Mouse (Mus musculus) cerebral cortex, adult 2 months (tissue): ENCODE measurements around the gene Adamts7.

Experiments
- WGBS: fragments of 180-500 bp; shearing (Covaris S2); methylation state at CpG from one replicate; pipeline ENCODE4 v1.1.7; 2018; 5-methylcytosine and 5-hydroxymethylcytosine counted together

The Adamts7 gene

DNA sequence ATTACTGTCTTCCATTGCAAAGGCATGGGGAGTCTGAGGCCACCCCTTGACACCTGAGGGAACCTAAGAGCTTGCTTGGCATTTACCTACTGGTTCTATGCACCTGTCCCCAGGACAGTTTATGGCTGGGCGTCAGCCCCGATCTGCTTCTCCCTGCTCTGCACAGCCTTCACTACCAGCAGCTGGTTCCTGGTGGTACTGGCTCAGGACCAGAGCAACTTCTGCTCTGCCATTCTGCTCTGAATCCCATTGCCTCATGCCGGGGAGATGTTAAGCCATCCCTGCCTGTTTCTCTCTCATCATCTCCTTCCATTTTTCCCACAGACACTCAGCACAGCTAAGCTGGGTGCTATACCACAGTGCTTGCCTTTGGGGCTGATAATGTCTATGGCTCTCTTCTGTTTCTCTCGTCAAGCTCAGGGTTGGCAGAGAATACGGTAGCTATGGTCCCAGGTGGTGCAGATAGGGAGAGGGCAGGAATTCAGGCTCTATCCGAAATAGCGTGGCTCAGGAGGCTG lies 35.1 kb downstream of the Adamts7 start:
- WGBS, result 61% methylated on average over 7 of the region's 7 CpGs

DNA sequence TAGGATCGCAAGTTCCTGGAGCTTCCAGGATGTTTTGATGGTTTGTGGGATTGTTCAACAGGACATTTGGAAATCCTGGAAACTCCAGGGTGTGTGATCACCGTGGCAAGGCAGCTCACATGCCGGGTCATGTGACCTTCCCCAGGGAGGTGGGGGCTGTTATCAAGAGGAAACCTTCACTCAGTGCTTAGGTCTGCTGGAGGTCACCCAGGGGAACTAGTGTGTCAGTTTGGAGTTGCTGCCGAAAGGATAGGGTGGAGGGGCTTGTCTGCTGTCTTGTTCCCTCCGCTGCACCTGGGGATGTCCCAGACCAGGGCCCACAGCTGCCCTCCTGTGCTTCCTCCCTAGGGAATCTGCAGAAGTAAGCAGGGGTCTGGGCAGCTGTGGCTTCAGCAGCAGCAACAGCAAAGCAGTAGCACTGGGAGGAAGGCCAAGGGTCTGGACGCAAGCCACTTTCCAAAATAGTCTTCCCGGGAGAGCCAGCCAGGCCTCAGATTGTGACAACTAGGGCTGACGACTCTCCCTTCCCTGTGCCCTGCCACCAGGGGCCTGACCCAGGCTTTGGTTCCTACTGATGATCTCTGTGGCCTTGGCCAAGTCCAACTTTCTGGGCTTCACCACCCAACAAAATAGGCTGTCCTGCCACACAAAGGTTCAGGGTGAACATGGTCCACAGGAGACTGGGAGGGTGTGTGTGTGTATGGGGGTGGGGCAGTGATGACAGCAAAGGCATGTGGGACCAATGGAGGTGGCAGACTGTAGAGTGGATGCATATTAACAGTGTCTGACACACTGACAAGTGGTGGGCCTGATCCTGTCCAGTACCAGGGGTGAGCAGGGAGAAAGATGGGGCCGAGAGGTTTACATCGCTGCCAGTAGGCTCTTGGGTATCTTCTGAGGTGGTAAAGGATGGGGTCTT lies 35.9 kb downstream of the Adamts7 start:
- 55% methylated on average over 10 of the region's 10 CpGs for WGBS

DNA sequence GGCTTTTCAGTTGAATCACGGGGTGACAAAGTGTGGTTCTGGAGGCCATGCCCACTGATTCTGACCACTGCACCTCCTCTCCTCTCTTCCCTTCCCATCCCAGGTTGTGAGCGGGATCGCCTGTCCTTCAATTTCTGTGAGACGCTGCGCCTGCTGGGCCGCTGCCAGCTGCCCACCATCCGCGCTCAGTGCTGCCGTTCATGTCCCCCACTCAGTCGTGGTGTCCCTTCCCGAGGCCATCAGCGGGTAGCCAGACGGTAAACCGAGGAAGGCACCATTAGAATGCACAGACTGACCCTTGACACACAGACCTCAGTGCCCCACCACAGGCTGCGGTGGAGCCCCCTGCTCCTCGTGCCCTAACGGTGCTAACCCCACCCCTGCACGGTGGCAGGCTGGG lies 36.7 kb downstream of the Adamts7 start:
- WGBS, result 91% methylated on average over 18 of the region's 18 CpGs

DNA sequence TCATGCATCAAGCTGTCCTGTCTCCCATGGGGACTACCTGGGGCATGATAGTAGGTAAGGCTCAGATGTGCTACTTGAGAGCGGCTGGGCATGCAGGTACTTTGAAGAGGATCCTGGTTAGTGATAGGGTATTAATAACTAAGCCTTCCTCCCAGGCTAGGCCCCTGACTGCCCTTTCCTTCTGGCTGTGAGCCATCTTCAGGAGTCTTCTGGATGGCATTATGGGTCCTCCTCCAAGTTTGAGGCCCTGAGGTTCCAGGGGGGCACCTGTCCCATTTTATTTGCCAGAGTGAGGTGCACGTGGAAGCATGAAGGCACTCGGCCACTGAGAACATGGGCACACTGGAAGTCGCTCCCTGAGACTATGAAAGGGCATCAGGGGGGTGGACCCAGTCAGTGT lies 37.6 kb downstream of the Adamts7 start:
- 97% methylated on average over 4 of the region's 4 CpGs for WGBS

DNA sequence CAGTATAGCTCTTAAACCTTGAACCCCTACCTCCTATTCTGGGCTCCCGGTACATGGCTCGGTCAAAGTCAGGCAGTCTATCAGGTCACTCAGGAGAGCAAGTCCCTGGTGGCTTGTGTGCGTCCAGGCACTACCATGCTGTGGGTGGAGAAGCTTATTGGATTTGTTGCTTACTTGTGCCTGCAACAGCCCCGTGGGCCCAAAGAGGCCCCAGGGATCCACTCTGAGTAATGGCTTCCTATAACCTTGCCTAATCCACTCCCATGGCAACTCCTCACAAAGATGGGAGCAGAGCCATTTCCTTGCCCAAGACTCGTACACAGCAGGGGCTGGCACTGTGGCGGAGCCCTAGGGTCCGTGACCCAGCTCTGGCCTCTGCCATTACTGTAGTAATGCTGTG lies 38.2 kb downstream of the Adamts7 start:
- 95% methylated on average over 7 of the region's 7 CpGs for WGBS

DNA sequence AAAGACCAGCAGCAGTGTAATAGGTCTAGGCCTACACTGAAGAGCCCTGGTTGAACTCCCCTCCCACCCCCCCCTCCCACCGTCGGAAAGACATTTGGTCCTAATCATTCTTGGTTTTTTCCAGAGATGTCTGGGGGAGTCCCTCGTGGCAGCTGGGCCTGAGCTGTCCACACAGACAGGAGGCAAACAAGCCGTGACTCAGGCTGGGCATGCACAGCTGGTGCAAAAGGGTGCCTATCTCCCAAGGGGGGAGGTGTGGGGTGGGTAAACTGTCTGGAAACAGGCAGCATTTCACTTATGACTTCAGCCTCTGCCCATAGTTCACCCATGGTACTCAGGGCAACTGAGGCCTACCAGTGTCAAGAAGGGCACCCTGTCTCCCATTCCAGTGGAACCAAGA lies 38.7 kb downstream of the Adamts7 start:
- 55% methylated on average over 4 of the region's 4 CpGs for WGBS

DNA sequence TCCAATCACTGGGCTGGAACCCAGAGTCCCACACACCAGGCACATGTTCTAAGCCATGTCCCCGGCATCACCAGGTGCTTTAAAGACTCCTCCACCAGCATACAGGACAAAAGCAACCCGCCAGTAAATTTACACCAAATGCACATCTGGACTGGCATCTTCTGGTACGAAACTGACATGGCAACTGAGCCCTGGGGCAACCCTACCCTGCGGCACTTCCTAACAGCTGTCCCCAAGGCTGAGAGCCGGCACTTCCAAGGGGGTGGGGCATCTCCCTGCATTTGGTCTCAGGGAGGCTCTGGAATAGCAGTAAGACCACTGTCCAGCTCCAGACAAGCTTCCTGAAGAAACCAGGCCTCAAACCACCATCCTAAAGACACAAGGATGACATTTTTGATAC lies 40.4 kb downstream of the Adamts7 start:
- 84% methylated on average over 5 of the region's 5 CpGs for WGBS

DNA sequence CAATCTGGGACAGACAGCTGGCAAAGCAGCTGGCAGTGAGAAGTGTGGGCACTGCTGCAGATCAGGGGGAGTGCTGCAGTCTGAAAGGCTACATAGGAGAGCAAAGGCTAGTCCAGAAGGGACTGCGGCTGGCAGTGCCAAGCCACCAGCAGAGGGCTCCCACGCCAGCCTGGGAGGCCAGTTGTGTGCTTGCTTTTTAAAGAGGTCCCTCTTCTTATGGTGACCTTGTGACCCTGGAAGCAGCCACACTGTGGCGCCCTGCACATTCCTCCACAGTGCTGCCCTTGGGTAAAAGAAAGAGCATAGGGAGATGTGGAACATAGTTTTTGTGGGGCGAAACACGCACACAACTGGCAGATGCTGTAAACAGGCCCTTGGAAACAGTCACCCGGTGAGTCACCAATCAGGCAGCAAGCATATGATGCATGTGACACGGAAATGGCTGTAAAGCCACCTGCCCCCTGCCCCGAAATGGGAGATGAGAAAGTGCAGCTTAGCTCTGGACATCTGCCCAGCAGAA lies 41.6 kb downstream of the Adamts7 start:
- WGBS, result 55% methylated on average over 8 of the region's 8 CpGs

DNA sequence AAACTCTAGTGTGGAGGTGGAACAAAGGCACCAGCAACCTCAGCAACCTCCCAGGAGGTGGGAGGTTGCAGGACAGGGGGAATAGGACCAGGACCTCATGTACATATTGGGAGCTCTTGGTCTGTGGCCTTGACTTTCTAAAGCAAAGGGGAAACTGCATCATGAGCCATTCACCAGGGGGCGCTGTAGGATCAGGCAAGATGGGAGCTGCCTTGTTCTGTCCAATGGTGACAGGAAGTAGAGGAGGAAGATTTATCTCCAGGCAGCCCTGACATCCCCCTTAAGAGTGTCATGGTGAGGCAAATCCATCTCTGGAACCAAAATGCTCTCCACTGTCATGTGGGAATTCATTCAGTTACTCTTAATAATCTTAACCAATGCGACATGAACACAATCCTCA lies 43.6 kb downstream of the Adamts7 start:
- WGBS, result 51% methylated on average over 2 of the region's 2 CpGs

DNA sequence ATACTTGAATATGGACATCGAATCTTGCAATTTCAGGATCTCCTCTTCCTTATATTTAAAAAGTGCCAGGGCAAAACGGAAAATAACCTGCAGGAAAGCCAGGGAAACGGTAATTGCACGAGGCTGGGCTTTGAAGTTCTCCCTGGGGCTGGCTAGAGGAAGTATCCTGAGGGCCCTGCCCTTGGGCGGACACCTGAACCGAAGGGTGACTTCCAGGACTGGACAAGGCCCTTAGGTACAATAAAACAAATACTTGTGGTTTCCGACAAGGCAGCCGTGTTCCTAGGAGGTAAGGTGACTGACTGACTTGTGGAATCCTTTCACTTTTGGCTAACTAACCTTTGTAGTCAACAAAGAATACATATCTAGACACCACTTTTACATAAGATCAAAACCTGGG lies 44.9 kb downstream of the Adamts7 start:
- 85% methylated on average over 8 of the region's 8 CpGs for WGBS

DNA sequence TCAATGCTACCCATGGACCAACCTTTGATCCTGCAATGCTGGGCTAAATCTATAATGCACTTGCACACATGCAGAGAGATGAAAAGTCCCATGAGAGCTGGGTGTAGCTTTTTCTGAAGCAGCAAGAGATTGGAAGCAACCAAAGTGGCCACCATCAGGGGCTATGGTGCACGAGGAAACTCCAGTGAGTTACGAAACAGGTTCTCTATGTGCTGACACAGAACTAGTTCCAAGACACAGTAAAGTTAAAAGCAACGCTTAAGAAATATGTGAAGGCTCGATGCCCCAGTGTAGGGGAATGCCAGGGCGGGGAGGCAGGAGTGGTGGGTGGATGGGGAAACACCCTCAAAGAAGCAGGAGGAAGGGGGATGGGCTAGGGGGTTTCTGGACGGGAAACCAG lies 45.8 kb downstream of the Adamts7 start:
- WGBS, result 82% methylated on average over 6 of the region's 6 CpGs

DNA sequence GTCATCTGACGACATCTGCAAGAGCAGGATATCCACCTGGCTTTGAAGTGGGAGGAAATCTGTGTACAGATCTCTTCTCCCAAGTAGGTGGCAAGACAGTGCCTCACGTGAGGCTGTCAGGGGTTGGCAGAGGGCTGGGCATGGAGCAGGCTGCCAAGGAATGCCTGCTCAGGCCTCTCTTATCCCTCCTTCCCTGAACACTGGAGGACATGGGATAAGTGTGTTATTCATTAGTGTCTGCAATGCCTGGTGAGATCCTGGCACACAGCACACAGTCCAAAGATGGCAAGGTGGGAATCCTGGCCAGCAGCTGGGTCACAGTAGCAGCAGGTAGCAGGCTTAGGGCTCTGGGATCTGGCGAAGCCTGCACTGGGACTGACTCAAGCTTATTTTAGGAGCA lies 50.3 kb downstream of the Adamts7 start:
- WGBS, result 70% methylated on average over 3 of the region's 3 CpGs

DNA sequence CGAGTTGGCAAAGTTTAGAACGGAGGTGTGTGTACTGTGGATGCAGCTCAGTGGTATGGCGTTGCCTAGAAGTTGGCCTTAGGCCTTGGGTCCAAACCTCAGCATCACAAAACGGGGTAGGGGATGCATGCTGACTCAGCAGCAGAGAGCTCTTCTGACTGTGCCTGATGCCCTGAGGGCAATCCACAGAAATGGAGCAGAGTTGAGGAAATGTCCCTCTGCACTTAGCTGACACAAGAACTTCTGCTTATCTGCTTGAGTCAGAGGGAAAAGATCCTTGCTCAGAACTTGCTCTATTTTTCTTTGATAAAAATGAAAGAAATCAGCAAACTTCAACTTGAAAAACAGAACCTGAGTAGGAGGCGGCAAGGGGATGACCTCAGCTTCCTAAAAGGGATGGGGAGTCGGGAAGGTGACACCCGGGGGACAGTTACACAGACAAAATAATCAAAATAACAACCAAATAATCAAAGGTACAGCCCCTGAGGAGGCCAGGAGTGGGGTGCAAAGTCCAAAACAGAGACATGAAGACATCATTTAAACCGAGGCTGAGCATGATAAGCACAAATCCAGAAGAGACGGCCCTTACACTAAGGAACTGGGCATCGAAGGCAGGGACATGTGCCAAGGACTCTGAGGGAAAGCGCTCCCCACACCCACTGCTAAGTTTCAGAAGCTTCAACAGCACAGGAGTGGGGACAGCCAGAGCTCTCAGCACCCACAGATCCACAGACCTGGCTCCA lies 53.6 kb downstream of the Adamts7 start:
- WGBS, result 64% methylated on average over 11 of the region's 11 CpGs

DNA sequence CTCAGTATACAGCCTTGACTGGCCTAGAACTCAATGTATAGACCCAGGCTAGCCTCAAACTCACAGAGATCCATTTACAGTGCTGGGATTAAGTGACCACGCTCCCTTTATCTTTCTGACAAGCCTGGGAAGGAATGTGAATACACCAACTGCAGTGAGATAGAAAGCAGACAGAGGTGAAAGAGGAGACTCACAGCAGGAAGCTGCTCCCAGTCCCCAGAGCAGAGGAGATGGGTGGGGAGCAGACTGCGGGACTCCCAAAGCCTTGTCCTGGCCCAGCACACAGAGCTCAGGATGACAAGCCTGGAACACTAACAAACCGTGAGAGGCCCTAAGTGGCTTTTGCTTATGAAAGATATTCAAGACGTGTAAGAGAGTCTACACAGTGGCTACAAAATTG lies 54.6 kb downstream of the Adamts7 start:
- WGBS, result 86% methylated on average over 4 of the region's 4 CpGs

DNA sequence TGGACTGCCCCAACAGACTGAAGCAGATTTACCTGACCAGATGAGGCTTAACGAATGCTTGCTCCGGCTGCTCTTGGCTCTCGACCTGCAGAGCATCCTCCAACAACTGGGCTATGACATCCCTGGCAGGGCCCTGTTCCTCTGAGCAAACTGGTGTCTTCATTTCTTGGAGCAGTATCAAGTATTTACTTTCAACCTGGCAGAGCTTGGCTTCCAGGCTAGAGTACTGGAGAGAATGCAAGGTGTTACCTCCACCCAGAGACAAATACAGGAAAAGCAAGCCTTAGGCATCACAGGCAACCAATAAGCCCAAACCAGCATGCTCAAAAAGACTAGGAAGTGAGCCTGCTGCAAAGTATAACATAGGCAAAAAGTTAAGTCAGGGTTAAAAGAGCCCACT lies 59.4 kb downstream of the Adamts7 start:
- 85% methylated on average over 3 of the region's 3 CpGs for WGBS

DNA sequence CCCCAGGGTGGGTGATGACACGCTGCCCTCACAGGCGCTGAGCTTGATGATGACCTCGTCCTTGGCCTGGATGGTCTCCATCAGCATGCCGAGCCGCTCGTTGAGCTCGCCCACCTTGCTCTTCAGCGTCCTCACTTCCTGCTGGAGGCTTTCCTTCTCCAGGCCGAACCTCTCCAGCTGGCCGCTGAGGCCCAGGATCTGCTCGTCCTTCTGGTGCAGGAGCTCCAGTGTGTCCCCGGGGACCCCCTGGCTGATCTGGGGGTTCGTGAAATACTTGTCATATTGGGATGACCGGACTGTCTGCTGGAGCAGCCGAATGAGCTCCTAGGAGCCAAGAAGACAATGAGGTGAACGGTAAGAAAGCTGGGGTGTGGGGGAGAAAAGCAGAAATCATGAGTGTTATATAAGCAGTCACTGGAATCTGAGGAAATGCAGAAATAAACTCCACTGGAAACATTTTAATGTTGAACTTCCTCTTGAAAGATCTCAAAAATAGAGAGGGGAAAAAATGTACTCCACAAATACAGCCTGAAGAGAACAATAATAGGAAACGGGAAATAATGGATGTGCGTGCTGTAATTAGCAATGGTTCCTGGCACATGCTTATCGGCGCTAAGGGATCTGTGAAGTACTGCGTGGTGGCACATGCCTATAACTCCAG lies 63.3 kb downstream of the Adamts7 start:
- 51% methylated on average over 21 of the region's 21 CpGs for WGBS

DNA sequence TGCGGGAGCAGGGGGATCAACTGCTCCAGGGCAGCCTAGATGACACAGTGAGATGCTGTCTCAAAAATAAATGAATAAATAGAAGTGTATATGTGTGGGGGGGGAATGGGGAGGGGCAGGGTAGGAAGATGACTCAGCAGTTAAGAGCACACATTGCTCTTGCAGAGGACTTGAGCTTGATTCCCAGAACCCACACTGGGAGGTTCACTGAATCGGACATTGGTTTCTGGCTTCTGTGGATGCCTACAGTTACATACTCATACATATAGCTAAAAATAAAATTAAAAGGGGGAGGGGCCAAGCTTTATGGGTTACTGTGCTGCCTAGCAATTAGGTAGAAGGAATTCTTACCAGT lies 63.9 kb downstream of the Adamts7 start:
- WGBS, result 36% methylated on average over 2 of the region's 2 CpGs

DNA sequence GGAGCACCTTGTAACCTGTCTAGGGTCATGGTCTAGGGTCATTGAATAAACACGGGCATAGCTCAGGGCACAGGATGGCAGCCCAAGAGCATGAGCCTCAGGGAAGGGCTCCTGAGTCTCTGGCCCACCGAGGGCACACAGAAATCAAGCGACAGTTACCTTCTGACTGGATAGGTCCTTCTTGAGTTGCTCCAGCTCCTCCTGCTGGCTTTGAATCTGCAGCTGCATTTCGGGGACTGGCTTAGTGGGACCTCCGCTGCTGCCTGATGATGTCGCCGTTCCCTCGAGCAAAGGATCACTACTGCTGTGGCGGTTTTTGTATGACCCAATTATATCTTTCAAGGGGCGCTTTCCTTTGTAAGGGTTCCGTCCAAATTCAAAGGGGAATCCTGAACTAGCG lies 64.3 kb downstream of the Adamts7 start:
- WGBS, result 65% methylated on average over 12 of the region's 12 CpGs

DNA sequence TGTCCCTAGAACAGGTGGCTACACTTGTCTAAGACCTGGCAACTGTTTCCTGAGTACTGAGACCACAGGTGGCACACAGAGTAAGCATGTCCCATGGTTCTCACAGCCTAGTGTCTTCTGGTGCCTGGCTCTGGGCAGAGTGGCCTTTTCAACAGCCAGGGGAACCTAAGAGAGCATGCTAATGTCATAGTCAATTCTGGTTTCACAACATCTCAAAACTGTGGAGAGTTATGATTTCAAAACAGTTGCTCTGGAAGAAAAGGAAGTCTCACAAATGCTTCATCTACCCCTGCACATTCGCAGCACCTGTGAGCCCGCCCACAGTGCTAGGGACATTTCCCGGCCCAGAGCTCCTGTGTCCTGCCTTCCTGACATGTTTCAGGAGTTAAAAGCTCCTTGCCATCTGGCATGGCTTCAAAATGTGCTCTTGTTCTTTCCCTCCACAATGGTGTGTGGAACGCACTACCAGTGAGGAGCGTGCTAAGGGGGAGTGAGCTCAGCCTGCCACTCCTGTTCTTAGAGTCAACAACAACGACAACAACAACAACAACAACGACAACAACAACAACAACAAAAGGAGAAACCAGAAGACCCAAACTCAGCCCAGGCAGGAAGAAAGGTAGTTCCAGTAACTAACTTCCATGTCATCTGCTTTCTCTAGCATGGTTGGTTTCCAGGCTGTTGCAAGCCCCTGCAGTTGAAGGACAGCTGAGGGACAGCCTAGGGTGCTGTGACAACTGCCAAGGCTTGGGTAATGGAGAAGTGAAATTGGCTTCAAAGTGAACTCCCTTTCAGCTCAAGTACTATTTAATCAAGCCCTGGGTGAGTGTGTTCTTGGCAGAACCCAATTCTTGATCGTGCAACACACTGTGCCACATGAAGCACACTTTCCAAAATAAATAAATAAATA lies 70.2 kb downstream of the Adamts7 start:
- 70% methylated on average over 8 of the region's 8 CpGs for WGBS

DNA sequence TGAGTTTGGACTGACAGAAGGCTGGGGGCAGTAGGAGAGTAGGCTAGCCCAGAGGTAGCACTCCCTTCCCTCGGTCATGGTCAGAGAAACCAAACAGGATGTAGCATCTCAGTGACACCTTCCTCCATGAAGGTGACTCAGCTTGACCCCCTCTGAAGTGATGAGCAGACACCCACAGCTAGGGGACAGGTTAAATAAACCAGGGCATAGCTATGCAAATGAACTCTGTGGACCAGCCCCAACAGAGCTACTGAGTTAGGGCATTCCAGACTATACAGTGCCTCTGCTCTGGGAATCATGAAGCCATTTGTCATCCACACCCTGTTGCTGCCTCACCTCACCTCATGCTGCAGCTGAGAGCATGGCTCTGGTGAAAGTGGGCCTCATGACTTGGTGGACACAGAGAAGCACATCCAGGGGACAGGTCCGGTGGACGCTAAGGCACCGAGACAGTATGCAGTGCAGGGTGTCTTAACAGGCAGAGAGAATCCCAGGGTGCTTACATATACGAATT lies 71.1 kb downstream of the Adamts7 start:
- 93% methylated on average over 5 of the region's 5 CpGs for WGBS

DNA sequence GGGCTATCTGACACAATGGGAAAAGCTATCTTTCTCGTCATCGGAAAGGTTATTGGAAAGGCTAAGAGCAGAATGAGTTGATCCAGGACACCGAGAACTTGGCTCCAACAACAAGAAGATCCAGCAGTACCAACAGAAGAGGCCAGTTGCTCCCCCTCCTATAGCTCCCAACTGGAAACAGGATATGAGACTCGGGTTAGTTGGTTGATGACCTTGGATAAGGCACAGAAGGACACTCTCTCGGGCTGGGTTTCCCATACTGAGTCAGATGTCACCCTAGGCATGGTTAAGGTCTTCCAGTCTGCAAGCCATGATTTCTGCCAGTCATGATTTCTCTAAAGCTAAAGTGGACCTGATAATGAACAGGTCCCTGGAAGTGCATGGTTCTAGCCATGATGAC lies 71.9 kb downstream of the Adamts7 start:
- WGBS, result 89% methylated on average over 5 of the region's 5 CpGs
